Mouse (Mus musculus) MEL (cell line): ENCODE data around the gene Cfap43. TPM values are rescaled to one million over a fixed set of nuclear protein-coding genes. Genes with fewer than 3 reads are reported as not detected.

Experiments used
- DNase-seq: peaks from one replicate; pipeline ENCODE4 v3.0.0; 2011; ENCODE audit warnings: low read depth, low spot score
- H3K27ac ChIP-seq: 2 replicates; pipeline ENCODE4 v1.5.1; 2012; ENCODE audit warnings: low read depth, mild to moderate bottlenecking, control low read depth, low read length, moderate library complexity; ENCODE audit not compliant: control insufficient read depth
- H3K27me3 ChIP-seq, 2 experiments: fragments of 150-350 bp in 1 of 2; sonication (generic) in 1 of 2; 2 replicates each; pipeline ENCODE4 v1.6.1; 2012; ENCODE audit warnings: low read length in 2 of 2, mild to moderate bottlenecking in 2 of 2, improper control_type of control experiment in 1 of 2, moderate library complexity in 1 of 2; ENCODE audit not compliant: insufficient read depth in 2 of 2, control insufficient read depth in 1 of 2
- H3K36me3 ChIP-seq, 2 experiments: 2 replicates each; pipeline ENCODE4 v1.6.1; 2012 to 2014; ENCODE audit warnings: low read length in 2 of 2, improper control_type of control experiment in 1 of 2, inconsistent platforms in 1 of 2, mild to moderate bottlenecking in 1 of 2; ENCODE audit not compliant: insufficient read depth in 2 of 2, control insufficient read depth in 1 of 2
- H3K4me1 ChIP-seq, 2 experiments: fragments of 150-350 bp in 1 of 2; sonication (generic) in 1 of 2; 2 replicates each; pipeline ENCODE4 v1.6.1; 2012; ENCODE audit warnings: low read length in 2 of 2, improper control_type of control experiment in 1 of 2, mild to moderate bottlenecking in 1 of 2; ENCODE audit not compliant: insufficient read depth in 2 of 2, control insufficient read depth in 1 of 2
- H3K4me3 ChIP-seq, 2 experiments: fragments of 150-350 bp in 1 of 2; sonication (generic) in 1 of 2; 2 replicates each; pipeline ENCODE4 v1.5.1; 2012; ENCODE audit warnings: low read depth in 2 of 2, low read length in 2 of 2, mild to moderate bottlenecking in 2 of 2, moderate library complexity in 2 of 2, control low read depth in 1 of 2, improper control_type of control experiment in 1 of 2; ENCODE audit not compliant: control insufficient read depth in 1 of 2, insufficient read depth in 1 of 2
- H3K79me2 ChIP-seq: 2 replicates; pipeline ENCODE4 v1.6.1; 2012; ENCODE audit warnings: mild to moderate bottlenecking, low read length, moderate library complexity; ENCODE audit not compliant: control insufficient read depth, poor library complexity, insufficient read depth
- H3K9ac ChIP-seq: 2 replicates; pipeline ENCODE4 v1.6.1; 2012; ENCODE audit warnings: low read depth, mild to moderate bottlenecking, control low read depth, low read length, moderate library complexity; ENCODE audit not compliant: control insufficient read depth, poor library complexity, severe bottlenecking
- H3K9me3 ChIP-seq: fragments of 150-350 bp; sonication (generic); replicated peaks from 2 replicates; pipeline ENCODE4 v1.6.1; 2012; ENCODE audit warnings: mild to moderate bottlenecking, low read length, improper control_type of control experiment, moderate library complexity; ENCODE audit not compliant: insufficient read depth
- CHD2 ChIP-seq: IDR thresholded peaks from 2 replicates; pipeline ENCODE4 v1.6.1; 2011; ENCODE audit warnings: low read length, improper control_type of control experiment
- CTCF ChIP-seq, 3 experiments: IDR thresholded peaks in 2 of 3; conservative IDR thresholded peaks in 1 of 3; 2 replicates each; pipeline ENCODE4 v1.5.1; 2011 to 2012; ENCODE audit warnings: low read length in 3 of 3, low read depth in 2 of 3, mild to moderate bottlenecking in 2 of 3, improper control_type of control experiment in 1 of 3, inconsistent platforms in 1 of 3, mixed read lengths in 1 of 3, moderate library complexity in 1 of 3; ENCODE audit not compliant: control insufficient read depth in 1 of 3, insufficient read depth in 1 of 3, poor library complexity in 1 of 3, severe bottlenecking in 1 of 3
- EP300 ChIP-seq, 2 experiments: IDR thresholded peaks; 2 replicates each; pipeline ENCODE4 v1.6.1; 2011; ENCODE audit warnings: improper control_type of control experiment in 2 of 2, low read length in 2 of 2, low read depth in 1 of 2, mild to moderate bottlenecking in 1 of 2
- ETS1 ChIP-seq: IDR thresholded peaks from 2 replicates; pipeline ENCODE4 v1.6.1; 2012; ENCODE audit warnings: low read depth, mild to moderate bottlenecking, inconsistent platforms, low read length, improper control_type of control experiment, moderate library complexity
- GABPA ChIP-seq: IDR thresholded peaks from 2 replicates; pipeline ENCODE4 v1.6.1; 2012; ENCODE audit warnings: low read depth, mild to moderate bottlenecking, inconsistent platforms, low read length, improper control_type of control experiment, moderate library complexity
- HCFC1 ChIP-seq: IDR thresholded peaks from 2 replicates; pipeline ENCODE4 v1.6.1; 2012; ENCODE audit warnings: low read depth, mild to moderate bottlenecking, inconsistent platforms, low read length, improper control_type of control experiment, moderate library complexity
- MYB ChIP-seq: IDR thresholded peaks from 2 replicates; pipeline ENCODE4 v1.6.1; 2011; ENCODE audit warnings: mild to moderate bottlenecking, low read depth, low read length, improper control_type of control experiment
- NRF1 ChIP-seq: IDR thresholded peaks from 2 replicates; pipeline ENCODE4 v1.6.1; 2014; ENCODE audit warnings: low read depth, mild to moderate bottlenecking, inconsistent platforms, low read length, improper control_type of control experiment, moderate library complexity; ENCODE audit not compliant: poor library complexity, insufficient read depth, severe bottlenecking
- POLR2A ChIP-seq, 2 experiments: IDR thresholded peaks; 2 replicates each; pipeline ENCODE4 v1.6.1; 2011 to 2012; ENCODE audit warnings: low read length in 2 of 2, mild to moderate bottlenecking in 2 of 2, control low read depth in 1 of 2, improper control_type of control experiment in 1 of 2, low read depth in 1 of 2, moderate library complexity in 1 of 2; ENCODE audit not compliant: control insufficient read depth in 1 of 2, insufficient read depth in 1 of 2, poor library complexity in 1 of 2
- POLR2AphosphoS5 ChIP-seq: IDR thresholded peaks from 2 replicates; pipeline ENCODE4 v1.6.1; 2012; ENCODE audit warnings: low read depth, borderline replicate concordance, mild to moderate bottlenecking, inconsistent platforms, low read length, moderate library complexity, mixed read lengths
- TBP ChIP-seq: IDR thresholded peaks from 2 replicates; pipeline ENCODE4 v1.8.0; 2011; ENCODE audit warnings: low read depth, low read length, improper control_type of control experiment
- USF1 ChIP-seq: IDR thresholded peaks from 2 replicates; pipeline ENCODE4 v1.6.1; 2014; ENCODE audit warnings: low read depth, mild to moderate bottlenecking, inconsistent platforms, low read length, improper control_type of control experiment, moderate library complexity
- USF2 ChIP-seq, 2 experiments: IDR thresholded peaks; 2 replicates each; pipeline ENCODE4 v1.6.1; 2011 to 2012; ENCODE audit warnings: improper control_type of control experiment in 2 of 2, low read length in 2 of 2, borderline replicate concordance in 1 of 2, inconsistent platforms in 1 of 2, low read depth in 1 of 2, mild to moderate bottlenecking in 1 of 2; ENCODE audit not compliant: insufficient read depth in 1 of 2
- ZMIZ1 ChIP-seq: IDR thresholded peaks from 2 replicates; pipeline ENCODE4 v1.6.1; 2012; ENCODE audit warnings: low read depth, mild to moderate bottlenecking, inconsistent platforms, low read length, improper control_type of control experiment, moderate library complexity
- ZNF384 ChIP-seq: IDR thresholded peaks from 2 replicates; pipeline ENCODE4 v1.6.1; 2012; ENCODE audit warnings: low read depth, mild to moderate bottlenecking, inconsistent platforms, low read length, improper control_type of control experiment
- polyA plus RNA-seq, 2 experiments: library from polyadenylated mRNA; stranded (reverse) in 1 of 2; unstranded in 1 of 2; fragments of >175 nt in 1 of 2; fragments of >200 nt in 1 of 2; gene quantifications; 2 replicates each; pipeline versions ENCODE4 v1.2.1 to v1.2.4; 2012; ENCODE audit warnings: low replicate concordance in 2 of 2, low read depth in 1 of 2; ENCODE audit not compliant: insufficient read length in 2 of 2, insufficient read depth in 1 of 2, missing spikeins in 1 of 2
- total RNA-seq: library from RNA; depleted of rRNA; stranded (reverse); fragments of 300-350 nt; gene quantifications from 2 replicates; pipeline ENCODE4 v1.2.3, GENCODE M21; 2012

The Cfap43 gene
- total and polyA plus RNA-seq, 3 experiments, result 0.10 to 0.12 TPM; not detected in 1

- no peaks in the 10 kb centered on the region for H3K27me3 ChIP-seq
- H3K4me3 ChIP-seq, result no peak overlapping the region
- H3K4me1 ChIP-seq, result no peaks in the 10 kb centered on the region
- no peak overlapping the region for H3K9ac ChIP-seq
- no peaks in the 10 kb centered on the region for H3K9me3 ChIP-seq
- no peak for DNase-seq
- H3K79me2 ChIP-seq, result no peaks in the 10 kb centered on the region
- H3K36me3 ChIP-seq, result no peaks in the 10 kb centered on the region
- no peak overlapping the region for H3K27ac ChIP-seq
- TF ChIP-seq USF2 (IDR thresholded peaks at IDR 0.05; ENCODE audit: borderline replicate concordance in 1 of 2, insufficient read depth in 1 of 2, low read depth in 1 of 2, low read length in 2 of 2) (no peak), EP300 (IDR thresholded peaks at IDR 0.05; ENCODE audit: low read depth in 1 of 2, low read length in 2 of 2) (no peak), POLR2A (IDR thresholded peaks at IDR 0.05; ENCODE audit: control insufficient read depth in 1 of 2, insufficient read depth in 1 of 2, low read depth in 1 of 2, low read length in 2 of 2, poor library complexity in 1 of 2) (no peak), MYB (no peak), HCFC1 (no peak), ZMIZ1 (no peak), ZNF384 (no peak), NRF1 (no peak)
Observed at GRCm38 (mm10) chr19:47950946-47951345, 31.9 kb upstream of the Cfap43 start.

- no peak overlapping the region for H3K4me3 ChIP-seq
- TF ChIP-seq GABPA (no peak), NRF1 (no peak), TBP (no peak), ETS1 (no peak)
Observed at GRCm38 (mm10) chr19:47946821-47947465, 27.9 kb upstream of the Cfap43 start.

GRCm38 (mm10) chr19:47939361-47939760, 20.3 kb upstream of the Cfap43 start:
- H3K27me3 ChIP-seq, result 0 out of 4 replicates have a peak, but pooled peaks cover 0 to 1% of the 10 kb centered on the region in 2 experiments
- TF ChIP-seq CHD2 (no peak), USF1 (no peak), CTCF (IDR thresholded peaks at IDR 0.05 in 2 of 3, conservative IDR thresholded peaks at IDR 0.05 in 1 of 3; ENCODE audit: control insufficient read depth in 1 of 3, insufficient read depth in 1 of 3, low read depth in 2 of 3, low read length in 3 of 3, poor library complexity in 1 of 3, severe bottlenecking in 1 of 3) (no peak), USF2 (IDR thresholded peaks at IDR 0.05; ENCODE audit: borderline replicate concordance in 1 of 2, insufficient read depth in 1 of 2, low read depth in 1 of 2, low read length in 2 of 2) (no peak), POLR2AphosphoS5 (no peak)
- 0 out of 4 replicates have a peak, but pooled peaks cover 0 to 3% of the 10 kb centered on the region in 2 experiments for H3K4me1 ChIP-seq
- no peak overlapping the region for H3K4me3 ChIP-seq
- no peak overlapping the region for H3K27ac ChIP-seq
- no peak for DNase-seq
- no peaks in the 10 kb centered on the region for H3K9me3 ChIP-seq
- H3K36me3 ChIP-seq, result no peaks in the 10 kb centered on the region
- no peaks in the 10 kb centered on the region for H3K79me2 ChIP-seq
- H3K9ac ChIP-seq, result no peak overlapping the region

More at GRCm38 (mm10) chr19:47946821-47947465, 27.9 kb upstream of the Cfap43 start:
- DNase-seq, result no peak
- Histone ChIP-seq H3K27ac (no peak overlapping the region), H3K36me3 (no peaks in the 10 kb centered on the region), H3K4me1 (no peaks in the 10 kb centered on the region), H3K27me3 (0 out of 4 replicates have a peak, but pooled peaks cover 0 to 1% of the 10 kb centered on the region in 2 experiments), H3K79me2 (no peaks in the 10 kb centered on the region), H3K9ac (no peak overlapping the region), H3K9me3 (no peaks in the 10 kb centered on the region)
